Mouse (Mus musculus) intestine, postnatal 0 days (tissue): Measurements from ENCODE around the gene Tmem230. TPM values are rescaled to one million over a fixed set of nuclear protein-coding genes. Genes with fewer than 3 reads are reported as not detected.
A peak's percentile ranks its signal among the peaks of the same experiment; 100 is the strongest.

ENCODE experiments used
- ATAC-seq: fragments of 200-750 bp; cut with Nextera tagmentation; 2 replicates; pipeline ENCODE4 v1.8.0; 2017; ENCODE audit warnings: mild to moderate bottlenecking, moderate TSS enrichment, moderate library complexity
- H3K27ac ChIP-seq: fragments of 300-500 bp; sonication (generic); 2 replicates; pipeline ENCODE4 v1.5.1; 2014; ENCODE audit warnings: mild to moderate bottlenecking, low read depth, low read length, moderate library complexity
- H3K27me3 ChIP-seq: fragments of 300-500 bp; sonication (generic); replicated peaks from 2 replicates; pipeline ENCODE4 v1.6.1; 2014; ENCODE audit warnings: low read length, mixed read lengths; ENCODE audit not compliant: control insufficient read depth, insufficient read depth
- H3K36me3 ChIP-seq: fragments of 300-500 bp; sonication (generic); 2 replicates; pipeline ENCODE4 v1.6.1; 2014; ENCODE audit warnings: mild to moderate bottlenecking, moderate library complexity; ENCODE audit not compliant: control insufficient read depth, insufficient read depth
- H3K4me1 ChIP-seq: fragments of 300-500 bp; sonication (generic); replicated peaks from 2 replicates; pipeline ENCODE4 v1.6.1; 2014; ENCODE audit warnings: antibody characterized with exemption, low read length, mixed read lengths; ENCODE audit not compliant: control insufficient read depth, insufficient read depth
- H3K4me2 ChIP-seq: fragments of 300-500 bp; sonication (generic); replicated peaks from 2 replicates; pipeline ENCODE4 v1.6.1; 2014; ENCODE audit warnings: low read depth, mild to moderate bottlenecking, moderate library complexity
- H3K4me3 ChIP-seq: fragments of 300-500 bp; sonication (generic); 2 replicates; pipeline ENCODE4 v1.5.1; 2014; ENCODE audit warnings: low read depth, low read length
- H3K9ac ChIP-seq: fragments of 300-500 bp; sonication (generic); 2 replicates; pipeline ENCODE4 v1.6.1; 2014; ENCODE audit warnings: mild to moderate bottlenecking, low read depth, low read length
- H3K9me3 ChIP-seq: fragments of 300-500 bp; sonication (generic); 2 replicates; pipeline ENCODE4 v1.6.1; 2016; ENCODE audit warnings: mixed run types; ENCODE audit not compliant: control insufficient read depth
- CTCF ChIP-seq: sonication (generic); IDR thresholded peaks from 2 replicates; pipeline ENCODE4 v1.5.1; 2016; ENCODE audit warnings: low read depth, mild to moderate bottlenecking, control low read depth, antibody characterized with exemption, moderate library complexity
- WGBS: fragments of 180-500 bp; shearing (Covaris S2); extraction: QIAGEN DNeasy Blood & Tissue Kit; methylation state at CpG from one replicate; pipeline ENCODE4 v1.1.7; 2014; 5-methylcytosine and 5-hydroxymethylcytosine counted together
- polyA plus RNA-seq: library from polyadenylated mRNA; unstranded; fragments of >200 nt; fragmentation: Nextera tagmentation; extraction: Ambion mirVana; gene quantifications from 2 replicates; pipeline ENCODE4 v1.2.1, GENCODE M21; 2015

Tmem230 gene
- polyA plus RNA-seq, 1 experiment from 2014 or later = 31.2 TPM

DNA sequence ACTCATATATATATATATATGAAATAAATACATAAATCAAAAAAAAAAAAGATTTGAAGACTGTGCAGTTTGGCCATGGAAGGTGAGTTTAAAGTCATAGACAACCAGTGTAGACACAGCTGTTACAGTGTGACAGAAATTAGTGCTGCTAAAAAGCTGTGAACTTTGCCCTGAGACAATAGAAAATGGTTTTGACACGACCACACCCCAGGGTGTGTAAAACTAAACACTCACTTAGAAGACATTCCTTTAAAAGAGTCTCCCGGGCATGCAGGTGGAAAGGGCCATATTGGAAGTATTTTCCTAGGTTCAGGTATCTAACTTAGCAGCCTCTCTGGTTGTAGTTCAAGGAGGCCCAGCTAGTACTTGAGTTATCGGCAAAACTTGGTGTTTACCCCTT, 44.4 kb downstream of the Tmem230 start:
- Histone ChIP-seq H3K4me1 (peaks cover 5% of the 10 kb centered on the region; the same call in 1 of the 2 replicates), H3K9ac (no peak overlapping the region), H3K27ac (peak overlapping the region; percentile 54; the same call in 1 of the 2 replicates), H3K4me3 (no peak overlapping the region), H3K27me3 (no peaks in the 10 kb centered on the region), H3K36me3 (no peaks in the 10 kb centered on the region), H3K9me3 (no peaks in the 10 kb centered on the region), H3K4me2 (no peak overlapping the region)
- no peak for TF ChIP-seq CTCF
- ATAC-seq = peak; percentile 57
- 33% methylated on average over 3 of the region's 3 CpGs for WGBS

- TF ChIP-seq CTCF = no peak
- Histone ChIP-seq H3K27ac (peak overlapping the region; percentile 35; the same call in 1 of the 2 replicates), H3K36me3 (no peaks in the 10 kb centered on the region), H3K9ac (no peak overlapping the region), H3K27me3 (no peaks in the 10 kb centered on the region), H3K4me2 (no peak overlapping the region), H3K4me1 (no peaks in the 10 kb centered on the region; the same call in 1 of the 2 replicates), H3K4me3 (no peak overlapping the region), H3K9me3 (no peaks in the 10 kb centered on the region)
- ATAC-seq = peak; percentile 80
- WGBS = 35% methylated on average over 9 of the region's 9 CpGs
Observed at GRCm38 (mm10) chr2:132198017-132198933, 49.3 kb downstream of the Tmem230 start.

DNA sequence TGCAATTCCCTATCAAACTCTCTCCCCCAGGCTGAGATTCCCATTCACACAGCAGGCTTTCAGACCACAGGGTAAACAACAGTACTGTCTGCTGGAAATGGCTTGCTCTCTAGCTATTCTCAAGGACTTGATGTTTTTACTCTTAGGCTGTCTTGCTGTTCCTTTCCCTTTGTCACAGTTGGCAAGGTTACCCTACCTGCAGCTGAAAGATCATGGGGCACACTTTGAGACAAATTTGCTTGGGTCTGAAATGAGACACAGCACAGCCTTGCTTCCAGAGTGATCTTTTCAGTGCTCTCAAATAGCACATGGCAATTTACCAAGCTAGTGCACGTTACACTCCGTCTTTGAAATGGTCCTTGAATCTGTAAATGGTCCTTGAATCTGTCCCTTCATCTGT, 52.0 kb downstream of the Tmem230 start:
- Histone ChIP-seq H3K27me3 (no peaks in the 10 kb centered on the region), H3K36me3 (no peaks in the 10 kb centered on the region), H3K27ac (no peak overlapping the region), H3K4me1 (0 out of 2 replicates have a peak, but pooled peaks cover 3% of the 10 kb centered on the region), H3K4me2 (no peak overlapping the region), H3K9ac (no peak overlapping the region), H3K9me3 (no peaks in the 10 kb centered on the region), H3K4me3 (no peak overlapping the region)
- TF ChIP-seq CTCF = no peak
- WGBS = 88% methylated on average over 2 of the region's 2 CpGs
- ATAC-seq = no peak

GRCm38 (mm10) chr2:132190602-132191161, 56.9 kb downstream of the Tmem230 start:
- no peaks in the 10 kb centered on the region for H3K27me3 ChIP-seq
- no peaks in the 10 kb centered on the region for H3K36me3 ChIP-seq
- TF ChIP-seq CTCF = no peak
- H3K4me2 ChIP-seq = no peak overlapping the region
- H3K4me3 ChIP-seq = no peak overlapping the region
- no peak overlapping the region for H3K9ac ChIP-seq
- WGBS = 35% methylated on average over 3 of the region's 3 CpGs
- no peak overlapping the region for H3K27ac ChIP-seq
- H3K9me3 ChIP-seq = no peaks in the 10 kb centered on the region
- ATAC-seq = no peak
- 0 out of 2 replicates have a peak, but pooled peaks cover 3% of the 10 kb centered on the region for H3K4me1 ChIP-seq

Other genes starting within 250 kb of the Tmem230 start
- gene Rassf2, start 217.5 kb downstream of the Tmem230 start, polyA plus RNA-seq = 4.4 TPM in 2 replicates
- 6.7 and 8.9 TPM in 2 replicates for gene Slc23a2, start 102.7 kb downstream of the Tmem230 start, polyA plus RNA-seq
- 105 and 106 TPM in 2 replicates for gene Pcna, start 5.5 kb upstream of the Tmem230 start, polyA plus RNA-seq
- gene Cds2, start 15.3 kb upstream of the Tmem230 start, polyA plus RNA-seq = 16.2 and 17.3 TPM in 2 replicates
- 0.08 and 0.17 TPM in 2 replicates for gene Prokr2, start 137.6 kb upstream of the Tmem230 start, polyA plus RNA-seq